Mouse (Mus musculus) neutrophil, adult 59 days (primary cell): ENCODE measurements around the gene Ccpg1. TPM values are rescaled to one million over a fixed set of nuclear protein-coding genes. Genes with fewer than 3 reads are reported as not detected.

Experiments
- total RNA-seq, 2 experiments: library from RNA; stranded (reverse); gene quantifications; 1 replicate in 1 of 2; 2 replicates in 1 of 2; pipeline ENCODE4 v1.2.4; 2023

The Ccpg1 gene
- total RNA-seq: 100 to 1,000 TPM; 296 to 332 TPM

GRCm38 (mm10) chr9:72985250-72986220 is at the start of gene Ccpg1, which contains the start of gene Ccpg1os:
Ccpg1 (plus strand) TSS chr9:72985429.
Ccpg1os (minus strand) TSS chr9:72985382.

DNA sequence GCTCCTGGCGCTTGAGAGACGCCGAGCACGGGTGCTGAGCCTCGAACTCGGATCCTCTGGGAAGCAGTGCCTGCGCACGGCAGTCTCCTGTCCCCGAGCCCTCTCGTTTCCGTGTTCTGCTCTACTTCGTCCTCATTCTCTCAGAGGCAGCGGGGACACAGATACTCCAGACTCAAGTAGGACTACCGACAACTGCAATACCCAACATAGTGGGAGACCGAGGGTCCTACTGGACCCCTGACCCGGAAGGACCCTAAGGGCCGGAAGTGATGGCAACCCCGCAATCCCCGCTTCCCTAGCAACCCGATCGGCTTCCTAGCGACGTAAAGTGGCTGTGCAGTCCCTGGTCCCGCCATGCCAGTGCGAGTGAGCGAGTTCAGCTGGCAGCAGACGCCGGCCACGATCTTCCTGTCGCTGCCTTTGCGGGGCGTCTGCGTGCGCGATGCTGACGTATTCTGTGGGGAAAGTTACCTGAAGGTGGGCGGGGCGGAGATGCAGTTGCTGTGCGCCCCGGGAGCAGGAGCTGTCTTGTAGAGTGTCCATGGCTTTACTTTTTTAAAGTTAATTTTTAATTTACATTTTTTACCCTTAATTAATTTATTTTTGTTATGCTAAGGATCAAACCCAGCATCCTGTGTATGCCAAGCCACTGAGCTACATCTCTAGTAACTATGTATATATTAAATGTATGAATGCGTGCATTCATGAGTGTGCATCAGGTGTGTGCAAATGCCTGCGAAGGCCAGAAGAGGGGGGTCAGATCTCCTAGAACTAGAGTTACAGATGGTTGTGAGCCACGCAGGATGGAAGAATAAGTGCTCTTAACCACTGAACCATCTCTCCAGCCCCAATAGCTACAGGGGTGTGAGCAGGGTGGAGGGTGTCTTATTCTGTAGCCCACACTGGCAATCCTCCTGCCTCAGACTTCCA is 26.4 kb upstream of the Ccpg1 start, which contains the start of the genes Dyx1c1 and Gm44503:
TSS of gene Dyx1c1 (plus strand) at position 265 of the 930 bp plus-strand sequence.
TSS of gene Gm44503 (plus strand) at position 332 of the 930 bp plus-strand sequence.

DNA sequence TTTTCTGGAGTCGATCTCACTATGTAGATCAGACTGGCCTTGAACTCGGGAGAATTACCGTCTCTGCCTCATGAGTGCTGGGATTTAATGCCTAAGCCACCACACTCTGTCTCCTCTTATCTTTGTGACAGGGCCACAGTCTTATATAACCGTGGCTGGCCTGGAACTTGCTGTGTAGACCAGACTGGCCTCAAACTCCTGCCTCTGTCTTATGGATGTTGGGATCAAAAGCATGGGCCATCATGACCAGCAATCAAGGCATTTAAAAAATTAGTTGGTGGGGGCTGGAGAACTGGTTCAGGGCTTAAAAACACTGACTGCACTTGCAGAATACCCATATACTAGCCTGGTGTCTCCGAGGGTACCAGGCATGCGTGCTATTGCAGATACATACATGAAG is 54.9 kb downstream of the Ccpg1 start, which contains the start of gene Pigb:
TSS of gene Pigb (minus strand) at position 299 of the 400 bp plus-strand sequence.

GRCm38 (mm10) chr9:73044146-73045079 is 59.2 kb downstream of the Ccpg1 start, which contains the start of gene Rab27a:
Rab27a (plus strand) TSS chr9:73044854.

Other genes starting within 250 kb of the Ccpg1 start
- not detected for gene Prtg, start 178.6 kb upstream of the Ccpg1 start, total RNA-seq
- not detected for gene Pygo1, start 59.8 kb upstream of the Ccpg1 start, total RNA-seq
- under 1 TPM; 0.31 to 0.78 TPM for gene Dyx1c1, start 26.6 kb upstream of the Ccpg1 start, total RNA-seq
- gene Gm44503, start 26.6 kb upstream of the Ccpg1 start, total RNA-seq: not detected
- gene Ccpg1os, start within 50 bp of the Ccpg1 start, total RNA-seq: 1 to 10 TPM; 1.9 to 2.8 TPM
- gene Pigb, start 54.9 kb downstream of the Ccpg1 start, total RNA-seq: 10 to 100 TPM; 25.3 to 28.4 TPM
- gene Rab27a, start 59.4 kb downstream of the Ccpg1 start, total RNA-seq: 100 to 1,000 TPM; 203 to 213 TPM
- gene Khdc3, start 116.4 kb downstream of the Ccpg1 start, total RNA-seq: 10 to 100 TPM; 16.0 to 20.1 TPM
- not detected for gene Gm20509, start 117.0 kb downstream of the Ccpg1 start, total RNA-seq
- gene Rsl24d1, start 128.0 kb downstream of the Ccpg1 start, total RNA-seq: 10 to 100 TPM; 38.2 to 45.7 TPM